Mouse (Mus musculus): ENCODE measurements around the gene Ssh1.

The Ssh1 gene

GRCm38 (mm10) chr5:113999382-113999781 lies 5.7 kb upstream of the Ssh1 start:
- in situ Hi-C loops (cut with MboI; ENCODE audit: unreplicated experiment in 2 of 2): loop anchor here in 1 of 2 experiments (10.0 kb wide), 1 partner anchor 105 kb away; no protein-coding TSS in a partner anchor

GRCm38 (mm10) chr5:113996458-113996857 lies 2.8 kb upstream of the Ssh1 start:
- in situ Hi-C loops (cut with MboI; ENCODE audit: unreplicated experiment in 2 of 2): loop anchor here in 1 of 2 experiments (10.0 kb wide), 1 partner anchor 108 kb away; no protein-coding TSS in a partner anchor

- in situ Hi-C loops (cut with MboI; ENCODE audit: unreplicated experiment in 2 of 2): loop anchor here in 1 of 2 experiments (10.0 kb wide), 1 partner anchor 112 kb away; no protein-coding TSS in a partner anchor
These were observed 635 bp downstream of the Ssh1 start for GRCm38 (mm10) chr5:113993031-113993486.

- in situ Hi-C loops (cut with MboI; ENCODE audit: unreplicated experiment in 2 of 2): loop anchor here in 1 of 2 experiments (10.0 kb wide), 1 partner anchor 112 kb away; no protein-coding TSS in a partner anchor
These were observed 1.3 kb downstream of the Ssh1 start for GRCm38 (mm10) chr5:113992339-113992831.

GRCm38 (mm10) chr5:113991141-113991540 lies 2.6 kb downstream of the Ssh1 start:
- in situ Hi-C loops (cut with MboI; ENCODE audit: unreplicated experiment in 2 of 2): loop anchor here in 1 of 2 experiments (10.0 kb wide), 1 partner anchor 114 kb away; no protein-coding TSS in a partner anchor

GRCm38 (mm10) chr5:113990593-113990992 lies 3.1 kb downstream of the Ssh1 start:
- in situ Hi-C loops (cut with MboI; ENCODE audit: unreplicated experiment in 2 of 2): loop anchor here in 1 of 2 experiments (10.0 kb wide), 1 partner anchor 114 kb away; no protein-coding TSS in a partner anchor

- in situ Hi-C loops (cut with MboI; ENCODE audit: unreplicated experiment in 2 of 2): loop anchor here in 1 of 2 experiments (10.0 kb wide), 1 partner anchor 115 kb away; no protein-coding TSS in a partner anchor
These were observed 4.2 kb downstream of the Ssh1 start for GRCm38 (mm10) chr5:113989437-113990024.

GRCm38 (mm10) chr5:113986182-113986961 lies 7.3 kb downstream of the Ssh1 start:
- in situ Hi-C loops (cut with MboI; ENCODE audit: unreplicated experiment in 2 of 2): no loop called here

GRCm38 (mm10) chr5:113985737-113986136 lies 8.0 kb downstream of the Ssh1 start:
- in situ Hi-C loops (cut with MboI; ENCODE audit: unreplicated experiment in 2 of 2): no loop called here

- in situ Hi-C loops (cut with MboI; ENCODE audit: unreplicated experiment in 2 of 2): no loop called here
These were observed 9.5 kb downstream of the Ssh1 start for GRCm38 (mm10) chr5:113984025-113984740.

GRCm38 (mm10) chr5:113983541-113983940 lies 10.2 kb downstream of the Ssh1 start:
- in situ Hi-C loops (cut with MboI; ENCODE audit: unreplicated experiment in 2 of 2): no loop called here

- in situ Hi-C loops (cut with MboI; ENCODE audit: unreplicated experiment in 2 of 2): no loop called here
These were observed 11.9 kb downstream of the Ssh1 start for GRCm38 (mm10) chr5:113981843-113982242.

- in situ Hi-C loops (cut with MboI; ENCODE audit: unreplicated experiment in 2 of 2): no loop called here
These were observed 12.5 kb downstream of the Ssh1 start for GRCm38 (mm10) chr5:113981171-113981570.

- in situ Hi-C loops (cut with MboI; ENCODE audit: unreplicated experiment in 2 of 2): no loop called here
These were observed 13.2 kb downstream of the Ssh1 start for GRCm38 (mm10) chr5:113980511-113980910.

GRCm38 (mm10) chr5:113977309-113977708 lies 16.4 kb downstream of the Ssh1 start:
- in situ Hi-C loops (cut with MboI; ENCODE audit: unreplicated experiment in 2 of 2): no loop called here

- in situ Hi-C loops (cut with MboI; ENCODE audit: unreplicated experiment in 2 of 2): no loop called here
These were observed 17.1 kb downstream of the Ssh1 start for GRCm38 (mm10) chr5:113976597-113976996.

GRCm38 (mm10) chr5:113975538-113976215 lies 18.0 kb downstream of the Ssh1 start:
- in situ Hi-C loops (cut with MboI; ENCODE audit: unreplicated experiment in 2 of 2): no loop called here

- in situ Hi-C loops (cut with MboI; ENCODE audit: unreplicated experiment in 2 of 2): no loop called here
These were observed 19.1 kb downstream of the Ssh1 start for GRCm38 (mm10) chr5:113974576-113974975.

- in situ Hi-C loops (cut with MboI; ENCODE audit: unreplicated experiment in 2 of 2): no loop called here
These were observed 19.9 kb downstream of the Ssh1 start for GRCm38 (mm10) chr5:113973790-113974189.

Measured in v-Abl transformed pro-B cells (cell line).